Mouse (Mus musculus): ENCODE data around the gene Mtcp1. TPM values are rescaled to one million over a fixed set of nuclear protein-coding genes. Genes with fewer than 3 reads are reported as not detected.

Gene Mtcp1
- 0.16 and 0.28 TPM in 2 replicates for polyA plus RNA-seq (2012)

GRCm38 (mm10) chrX:75415936-75416785 is at the start of gene Mtcp1, which contains the start of the genes Cmc4 and Brcc3:
Gene Mtcp1, minus strand, starts transcription at chrX:75416588.
Gene Cmc4, minus strand, starts transcription at chrX:75416584.
Gene Brcc3, plus strand, starts transcription at chrX:75416628.
- H3K36me3 ChIP-seq (ENCODE audit: control insufficient read depth) = peaks cover 17% of the 10 kb centered on the region
- peak within 1 kb of the TSS; percentile 83 for H3K4me3 ChIP-seq (replicated peaks)
- TF ChIP-seq GATA1 (IDR thresholded peaks at IDR 0.05; ENCODE audit: low read length) = no peak
- TF ChIP-seq TAL1 (IDR thresholded peaks at IDR 0.05; ENCODE audit: low read length) = no peak
- H3K4me1 ChIP-seq (ENCODE audit: control insufficient read depth) = peaks cover 13% of the 10 kb centered on the region
- H3K9me3 ChIP-seq (ENCODE audit: control insufficient read depth, low read length) = peaks cover 4% of the 10 kb centered on the region; the same call in 1 of the 2 replicates
- H3K27me3 ChIP-seq (ENCODE audit: control insufficient read depth) = peaks cover 6% of the 10 kb centered on the region

DNA sequence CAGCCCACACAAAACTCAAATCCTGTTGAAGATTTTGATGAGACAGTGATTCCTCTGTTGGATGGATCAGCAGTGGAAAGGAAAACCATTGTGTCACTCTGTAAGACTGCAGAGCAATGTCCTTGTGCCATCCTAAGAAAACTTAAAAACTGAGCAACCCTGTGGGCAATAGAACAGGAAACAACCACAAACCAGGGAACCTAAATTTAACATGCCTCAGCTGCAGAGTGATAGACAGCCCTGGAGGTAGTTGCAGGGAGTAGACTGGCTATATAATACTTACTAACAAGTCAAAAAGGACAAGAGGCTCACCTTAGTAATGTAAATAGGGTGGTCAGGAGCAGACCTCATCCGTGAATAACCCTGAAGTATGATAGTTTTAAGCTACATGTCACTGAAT is 38.2 kb upstream of the Mtcp1 start:
- Histone ChIP-seq H3K36me3 (ENCODE audit: control insufficient read depth) (peaks cover 30% of the 10 kb centered on the region), H3K9me3 (ENCODE audit: control insufficient read depth, low read length) (no peaks in the 10 kb centered on the region), H3K4me1 (ENCODE audit: control insufficient read depth) (no peaks in the 10 kb centered on the region), H3K27me3 (ENCODE audit: control insufficient read depth) (no peaks in the 10 kb centered on the region), H3K4me3 (replicated peaks) (no peak overlapping the region)
- TF ChIP-seq TAL1 (IDR thresholded peaks at IDR 0.05; ENCODE audit: low read length) = no peak
- TF ChIP-seq GATA1 (IDR thresholded peaks at IDR 0.05; ENCODE audit: low read length) = no peak

GRCm38 (mm10) chrX:75409711-75410110 is 6.7 kb downstream of the Mtcp1 start:
- Histone ChIP-seq H3K4me3 (replicated peaks) (no peak overlapping the region), H3K9me3 (ENCODE audit: control insufficient read depth, low read length) (no peaks in the 10 kb centered on the region), H3K27me3 (ENCODE audit: control insufficient read depth) (no peaks in the 10 kb centered on the region), H3K36me3 (ENCODE audit: control insufficient read depth) (peaks cover 28% of the 10 kb centered on the region), H3K4me1 (ENCODE audit: control insufficient read depth) (peaks cover 7% of the 10 kb centered on the region)
- TF ChIP-seq TAL1 (IDR thresholded peaks at IDR 0.05; ENCODE audit: low read length) (no peak), GATA1 (IDR thresholded peaks at IDR 0.05; ENCODE audit: low read length) (no peak)

DNA sequence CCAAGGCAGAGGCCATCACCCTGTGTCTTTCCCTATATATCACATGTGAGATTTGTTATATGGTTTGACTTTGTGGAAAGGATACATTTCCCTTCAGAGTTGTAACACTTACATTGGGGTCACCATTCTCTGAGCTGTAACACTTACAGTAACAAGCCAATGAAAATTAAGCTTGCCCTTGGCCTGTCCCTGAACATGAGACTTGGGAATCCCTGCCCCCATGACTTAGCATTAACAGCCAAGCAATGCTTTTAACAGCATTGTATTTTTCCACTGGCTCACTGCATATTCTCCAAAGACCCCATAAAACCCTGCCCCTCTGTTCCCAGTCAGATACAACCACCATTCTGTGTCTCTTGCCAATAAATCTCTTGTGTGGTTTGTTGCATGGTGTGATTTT is 13.0 kb downstream of the Mtcp1 start:
- Histone ChIP-seq H3K27me3 (ENCODE audit: control insufficient read depth) (no peaks in the 10 kb centered on the region), H3K36me3 (ENCODE audit: control insufficient read depth) (peaks cover 22% of the 10 kb centered on the region), H3K4me1 (ENCODE audit: control insufficient read depth) (peaks cover 22% of the 10 kb centered on the region), H3K4me3 (replicated peaks) (no peak overlapping the region), H3K9me3 (ENCODE audit: control insufficient read depth, low read length) (no peaks in the 10 kb centered on the region)
- no peak for TF ChIP-seq GATA1 (IDR thresholded peaks at IDR 0.05; ENCODE audit: low read length)
- no peak for TF ChIP-seq TAL1 (IDR thresholded peaks at IDR 0.05; ENCODE audit: low read length)

DNA sequence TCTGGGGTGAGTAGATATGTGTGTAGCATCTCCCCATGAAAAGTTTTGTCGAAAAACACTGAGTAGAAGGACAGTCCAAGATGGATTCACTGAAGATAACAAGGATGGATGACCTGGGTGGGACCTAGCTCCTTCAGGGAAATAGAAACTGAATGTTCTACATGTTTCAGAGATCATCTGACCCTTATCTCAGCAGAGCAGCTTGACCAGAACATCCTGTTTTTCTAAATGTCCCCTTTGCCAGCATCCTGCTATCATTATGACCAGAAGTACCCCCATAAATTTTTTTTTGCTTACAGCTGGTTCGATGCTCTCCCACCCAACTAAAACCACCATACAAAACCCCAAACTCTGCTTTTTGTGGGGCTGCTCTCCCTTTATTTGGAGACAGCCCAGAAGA is 13.7 kb downstream of the Mtcp1 start:
- Histone ChIP-seq H3K9me3 (ENCODE audit: control insufficient read depth, low read length) (no peaks in the 10 kb centered on the region), H3K4me3 (replicated peaks) (no peak overlapping the region), H3K27me3 (ENCODE audit: control insufficient read depth) (no peaks in the 10 kb centered on the region), H3K4me1 (ENCODE audit: control insufficient read depth) (peaks cover 22% of the 10 kb centered on the region), H3K36me3 (ENCODE audit: control insufficient read depth) (peaks cover 22% of the 10 kb centered on the region)
- TF ChIP-seq GATA1 (IDR thresholded peaks at IDR 0.05; ENCODE audit: low read length) (peak; percentile 47), TAL1 (IDR thresholded peaks at IDR 0.05; ENCODE audit: low read length) (peak; percentile 59)

DNA sequence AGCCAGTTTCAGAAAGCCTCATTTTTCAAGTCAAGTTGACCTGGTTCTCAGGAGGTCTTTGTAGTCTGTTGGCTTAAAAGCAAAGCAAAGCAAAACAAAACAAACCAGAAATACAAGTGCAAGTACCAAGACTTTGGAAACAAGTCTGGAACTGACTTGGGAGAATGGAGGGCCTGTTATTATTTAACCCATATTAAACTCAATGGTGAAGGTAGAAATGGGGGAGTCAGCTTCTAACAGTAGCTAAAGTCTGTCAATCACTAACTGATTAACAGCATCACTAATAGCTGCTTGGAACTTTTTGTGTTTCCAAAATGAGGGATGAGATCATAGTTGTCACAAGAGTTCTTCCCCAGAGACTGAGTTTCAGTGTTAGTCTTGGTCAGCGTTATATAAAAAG is 16.9 kb downstream of the Mtcp1 start:
- Histone ChIP-seq H3K27me3 (ENCODE audit: control insufficient read depth) (no peaks in the 10 kb centered on the region), H3K36me3 (ENCODE audit: control insufficient read depth) (peaks cover 22% of the 10 kb centered on the region), H3K9me3 (ENCODE audit: control insufficient read depth, low read length) (no peaks in the 10 kb centered on the region), H3K4me1 (ENCODE audit: control insufficient read depth) (peaks cover 22% of the 10 kb centered on the region), H3K4me3 (replicated peaks) (no peak overlapping the region)
- no peak for TF ChIP-seq TAL1 (IDR thresholded peaks at IDR 0.05; ENCODE audit: low read length)
- TF ChIP-seq GATA1 (IDR thresholded peaks at IDR 0.05; ENCODE audit: low read length) = no peak

DNA sequence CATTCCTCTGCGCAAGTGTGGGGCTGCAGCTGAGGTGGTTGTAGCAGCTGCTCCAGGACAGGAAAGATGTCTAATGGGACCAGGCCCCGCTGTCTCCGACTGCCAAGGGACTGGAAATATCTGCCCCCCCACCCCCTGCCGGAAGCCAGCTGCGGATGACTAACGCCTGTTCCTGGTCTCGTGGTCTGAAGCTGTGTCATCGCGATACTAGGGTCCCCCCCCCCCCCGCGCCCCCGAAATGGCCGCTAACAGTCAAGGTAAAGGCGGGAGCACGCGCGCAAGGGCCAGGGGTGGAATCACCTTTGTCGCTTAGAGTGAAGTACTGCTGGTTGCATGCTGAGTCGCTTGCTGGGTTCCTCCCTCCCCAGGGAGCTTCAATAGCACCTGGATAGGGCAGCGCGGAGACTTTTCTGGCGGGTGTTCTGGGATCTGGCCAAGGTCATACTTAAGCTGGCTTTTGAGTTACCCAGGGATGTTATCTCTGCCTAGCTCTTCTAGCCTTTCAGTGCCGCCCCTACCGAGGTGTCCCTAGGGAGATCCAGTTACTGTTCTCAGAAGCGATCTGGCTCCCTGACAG is 34.1 kb downstream of the Mtcp1 start, which contains the start of the genes Fundc2 and F8:
Fundc2 (plus strand) TSS at position 205 of the 577 bp plus-strand sequence.
F8 (minus strand) TSS at position 421 of the 577 bp plus-strand sequence.
- peaks cover 4% of the 10 kb centered on the region for H3K36me3 ChIP-seq (ENCODE audit: control insufficient read depth)
- H3K4me1 ChIP-seq (ENCODE audit: control insufficient read depth) = peaks cover 6% of the 10 kb centered on the region
- H3K27me3 ChIP-seq (ENCODE audit: control insufficient read depth) = no peaks in the 10 kb centered on the region
- no peaks in the 10 kb centered on the region for H3K9me3 ChIP-seq (ENCODE audit: control insufficient read depth, low read length)
- no peak for TF ChIP-seq TAL1 (IDR thresholded peaks at IDR 0.05; ENCODE audit: low read length)
- no peak for TF ChIP-seq GATA1 (IDR thresholded peaks at IDR 0.05; ENCODE audit: low read length)
- peak within 1 kb of the TSS; percentile 74 for H3K4me3 ChIP-seq (replicated peaks)

DNA sequence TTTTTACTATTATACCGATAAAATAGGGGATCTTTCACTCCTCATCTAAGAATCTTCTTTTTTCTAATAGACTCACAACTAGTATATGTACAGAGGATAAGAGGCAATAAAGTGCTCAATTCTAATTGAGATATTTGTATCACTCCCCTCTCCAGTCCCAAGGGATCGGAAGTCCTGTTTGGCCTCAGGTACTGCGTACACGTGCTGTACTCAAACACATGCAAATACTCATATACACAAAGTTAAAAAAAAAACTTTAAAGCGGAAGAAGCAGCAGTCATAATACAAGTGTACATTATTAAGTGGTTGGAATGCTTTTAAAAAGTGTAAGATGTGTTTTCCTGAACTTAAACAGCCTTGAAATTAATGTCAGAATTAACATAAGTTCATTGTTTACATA is 34.7 kb downstream of the Mtcp1 start:
- peak overlapping the region; percentile 74 for H3K4me3 ChIP-seq (replicated peaks)
- TF ChIP-seq GATA1 (IDR thresholded peaks at IDR 0.05; ENCODE audit: low read length) = no peak
- no peak for TF ChIP-seq TAL1 (IDR thresholded peaks at IDR 0.05; ENCODE audit: low read length)

GRCm38 (mm10) chrX:75381176-75381575 is 35.2 kb downstream of the Mtcp1 start:
- no peaks in the 10 kb centered on the region for H3K36me3 ChIP-seq (ENCODE audit: control insufficient read depth)
- H3K9me3 ChIP-seq (ENCODE audit: control insufficient read depth, low read length) = no peaks in the 10 kb centered on the region
- TF ChIP-seq TAL1 (IDR thresholded peaks at IDR 0.05; ENCODE audit: low read length) (no peak), GATA1 (IDR thresholded peaks at IDR 0.05; ENCODE audit: low read length) (no peak)
- H3K4me3 ChIP-seq (replicated peaks) = no peak overlapping the region
- H3K27me3 ChIP-seq (ENCODE audit: control insufficient read depth) = no peaks in the 10 kb centered on the region
- peaks cover 6% of the 10 kb centered on the region for H3K4me1 ChIP-seq (ENCODE audit: control insufficient read depth)

More for the DNA sequence above, 34.7 kb downstream of the Mtcp1 start:
- Histone ChIP-seq H3K9me3 (ENCODE audit: control insufficient read depth, low read length) (no peaks in the 10 kb centered on the region), H3K36me3 (ENCODE audit: control insufficient read depth) (no peaks in the 10 kb centered on the region), H3K4me1 (ENCODE audit: control insufficient read depth) (peaks cover 6% of the 10 kb centered on the region), H3K27me3 (ENCODE audit: control insufficient read depth) (no peaks in the 10 kb centered on the region)
